8 mouse cellular contexts compared by ENCODE assay signal in the genomic region with DNA sequence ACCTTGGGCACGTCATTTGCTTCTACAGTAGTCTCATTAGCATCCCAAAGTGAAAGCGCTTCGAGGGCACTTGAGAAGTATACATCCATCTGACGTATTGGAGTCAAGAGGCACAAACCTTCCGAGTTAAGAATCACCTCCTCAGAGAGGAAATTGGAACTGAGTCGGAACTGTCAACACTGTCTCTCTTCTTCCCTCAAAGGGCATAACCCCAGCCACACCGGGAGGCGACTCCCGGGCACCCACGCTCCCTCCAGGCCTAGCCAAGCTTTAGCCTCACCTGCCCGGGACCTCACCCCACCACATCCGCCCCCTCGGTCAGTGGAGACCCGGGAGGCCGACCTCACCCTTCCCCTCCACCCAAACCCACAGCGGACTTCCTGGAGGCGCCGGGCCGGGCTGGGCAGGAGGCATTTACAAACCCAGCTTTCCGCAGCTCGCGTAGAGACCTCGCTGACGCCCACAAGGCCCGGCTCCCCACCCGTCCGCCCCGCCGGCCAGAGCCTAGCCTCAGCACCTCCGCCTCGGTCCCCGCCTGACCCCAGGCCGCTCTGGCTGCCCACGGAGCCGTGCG. TPM values are rescaled to one million over a fixed set of nuclear protein-coding genes. Genes with fewer than 3 reads are reported as not detected.
DNase-seq lines count a peak whose midpoint lies in the region; ATAC-seq lines count a peak whose summit lies in the region.

No protein-coding gene starts in this region.

- peak overlapping the region; percentile 97 for H3K9ac ChIP-seq in heart, embryonic 13.5 days
- H3K9ac ChIP-seq in hindbrain, embryonic 14.5 days, result peak overlapping the region; percentile 78

- intact Hi-C loops in heart, postnatal 14 days (cut with DNase I), result loop anchor here (10.0 kb wide), 1 partner anchor 399 kb away; a partner anchor contains a TSS

- no peaks in the 10 kb centered on the region for H3K27me3 ChIP-seq in heart, embryonic 13.5 days (replicated peaks)
- H3K27me3 ChIP-seq in hindbrain, embryonic 14.5 days (ENCODE audit: control insufficient read depth, insufficient read depth, low read length), result no peaks in the 10 kb centered on the region
- no peaks in the 10 kb centered on the region for H3K27me3 ChIP-seq in megakaryocyte, embryonic 14.5 days (replicated peaks)

- peak overlapping the region; percentile 99 for H3K4me3 ChIP-seq in heart, embryonic 13.5 days
- H3K4me3 ChIP-seq in hindbrain, embryonic 14.5 days (replicated peaks; ENCODE audit: low read length), result peak overlapping the region; percentile 94
- H3K4me3 ChIP-seq in megakaryocyte, embryonic 14.5 days (replicated peaks), result peak overlapping the region; percentile 98

- H3K27ac ChIP-seq in heart, embryonic 13.5 days (replicated peaks), result peak overlapping the region; percentile 84
- H3K27ac ChIP-seq in hindbrain, embryonic 14.5 days, result peak overlapping the region; percentile 72

- H3K9me3 ChIP-seq in heart, embryonic 13.5 days, result no peaks in the 10 kb centered on the region
- H3K9me3 ChIP-seq in hindbrain, embryonic 14.5 days (ENCODE audit: control insufficient read depth, low read length), result no peaks in the 10 kb centered on the region
- H3K9me3 ChIP-seq in megakaryocyte, embryonic 14.5 days, result no peaks in the 10 kb centered on the region

- H3K4me2 ChIP-seq in heart, embryonic 13.5 days, result peak overlapping the region; percentile 86
- H3K4me2 ChIP-seq in hindbrain, embryonic 14.5 days (replicated peaks), result peak overlapping the region; percentile 88

- no peaks in the 10 kb centered on the region for H3K36me3 ChIP-seq in heart, embryonic 13.5 days
- no peaks in the 10 kb centered on the region for H3K36me3 ChIP-seq in hindbrain, embryonic 14.5 days (replicated peaks; ENCODE audit: control insufficient read depth, insufficient read depth)
- peaks cover 16% of the 10 kb centered on the region for H3K36me3 ChIP-seq in megakaryocyte, embryonic 14.5 days (replicated peaks; ENCODE audit: low read length)

- under 1% methylated on average over 36 of the region's 36 CpGs for WGBS in heart, embryonic 13.5 days
- under 1% methylated on average over 36 of the region's 36 CpGs for WGBS in hindbrain, embryonic 14.5 days

- peaks cover 22% of the 10 kb centered on the region for H3K4me1 ChIP-seq in heart, embryonic 13.5 days
- H3K4me1 ChIP-seq in hindbrain, embryonic 14.5 days (replicated peaks; ENCODE audit: control insufficient read depth, insufficient read depth, low read length), result peaks cover 19% of the 10 kb centered on the region; the same call in 1 of the 2 replicates
- H3K4me1 ChIP-seq in megakaryocyte, embryonic 14.5 days, result peaks cover 34% of the 10 kb centered on the region

- DNase-seq in heart, postnatal 14 days, result no peak
- peak; percentile 74 to 78 for DNase-seq in CD8-positive naive resting alpha-beta T cell, adult 2 months (ENCODE audit: low read depth in 2 of 2, low spot score in 2 of 2)
- peak; percentile 26 for DNase-seq in embryo, embryonic 11 days
- DNase-seq in hindbrain, embryonic 14.5 days (ENCODE audit: low spot score), result no peak
- DNase-seq in thymus, postnatal 14 days, result peak; percentile 80
- DNase-seq in left cerebral cortex, adult 18-20 months (ENCODE audit: low spot score in 2 of 2), result no peak

- peak; percentile 11; the same call in 1 of the 2 replicates for ATAC-seq in heart, embryonic 13.5 days (ENCODE audit: extremely low read depth, insufficient number of reproducible peaks, low FRiP score, low TSS enrichment)
- ATAC-seq in hindbrain, embryonic 14.5 days (ENCODE audit: low FRiP score), result peak; percentile 49; the same call in 1 of the 2 replicates

RNA-seq across cellular contexts. Expression of a gene that starts 0.4 kb away (rescaled TPM):
- polyA plus RNA-seq in heart, embryonic 13.5 days (2015; fragmentation: Nextera tagmentation; extraction: Ambion mirVana), result 48.5 and 49.4 TPM in 2 replicates
- 10 to 100 TPM; 30.9 to 35.1 TPM for total RNA-seq in heart, postnatal 14 days (2021)
- polyA plus RNA-seq in hindbrain, embryonic 14.5 days (2014; fragmentation: Nextera tagmentation; extraction: Ambion mirVana), result 95.3 and 96.2 TPM in 2 replicates
- 11.4 TPM in 1 of 2 replicates, not detected in the other for polyA plus RNA-seq in megakaryocyte, embryonic 14.5 days (2012; ENCODE audit: insufficient read depth, low replicate concordance)
- total RNA-seq in left cerebral cortex, adult 18-20 months (2021), result 10 to 100 TPM; 57.5 to 67.3 TPM

RNA-seq across cellular contexts. Expression of a gene that starts 1.1 kb away (rescaled TPM):
- 1.4 and 2.1 TPM in 2 replicates for polyA plus RNA-seq in heart, embryonic 13.5 days (2015; fragmentation: Nextera tagmentation; extraction: Ambion mirVana)
- total RNA-seq in heart, postnatal 14 days (2021), result 1 to 10 TPM; 6.0 to 6.6 TPM
- 177 and 200 TPM in 2 replicates for polyA plus RNA-seq in hindbrain, embryonic 14.5 days (2014; fragmentation: Nextera tagmentation; extraction: Ambion mirVana)
- polyA plus RNA-seq in megakaryocyte, embryonic 14.5 days (2012; ENCODE audit: insufficient read depth, low replicate concordance), result 0.83 TPM in 1 of 2 replicates, not detected in the other
- total RNA-seq in left cerebral cortex, adult 18-20 months (2021), result 100 to 1,000 TPM; 297 to 308 TPM

Comparison
In these comparisons a context has a peak if more than half of its experiments do, and no peak if none do; other contexts are left out.
1. DNase-seq: peak in CD8-positive naive resting alpha-beta T cell, adult 2 months (2 of 2), embryo, embryonic 11 days (single experiment) and thymus, postnatal 14 days (single experiment); none in heart, postnatal 14 days (0 of 2), hindbrain, embryonic 14.5 days (single experiment) and left cerebral cortex, adult 18-20 months (0 of 2).
2. RNA of a gene that starts 1.1 kb away (polyA plus RNA-seq): 177 to 200 TPM in hindbrain, embryonic 14.5 days; 1.4 to 2.1 TPM in heart, embryonic 13.5 days and 0.83 TPM in megakaryocyte, embryonic 14.5 days; every median in the first group is over 10 times any median in the second.
3. Peak in every context shown above with its lines, with median percentiles within 50 percentile points of each other: H3K4me3 ChIP-seq.